Mouse (Mus musculus) liver, adult 2 months (tissue): Measurements from ENCODE around the gene Snrpn.

ENCODE experiments used
- CTCF ChIP-seq: fragments of 200-500 bp; IDR thresholded peaks from 2 replicates; pipeline ENCODE4 v1.5.1; 2011; ENCODE audit warnings: low read depth, low read length, control low read depth
- POLR2A ChIP-seq: fragments of 200-500 bp; IDR thresholded peaks from 2 replicates; pipeline ENCODE4 v1.6.1; 2011; ENCODE audit warnings: low read length, control low read depth; ENCODE audit not compliant: insufficient read depth; ENCODE audit errors: extremely low read depth

DNA sequence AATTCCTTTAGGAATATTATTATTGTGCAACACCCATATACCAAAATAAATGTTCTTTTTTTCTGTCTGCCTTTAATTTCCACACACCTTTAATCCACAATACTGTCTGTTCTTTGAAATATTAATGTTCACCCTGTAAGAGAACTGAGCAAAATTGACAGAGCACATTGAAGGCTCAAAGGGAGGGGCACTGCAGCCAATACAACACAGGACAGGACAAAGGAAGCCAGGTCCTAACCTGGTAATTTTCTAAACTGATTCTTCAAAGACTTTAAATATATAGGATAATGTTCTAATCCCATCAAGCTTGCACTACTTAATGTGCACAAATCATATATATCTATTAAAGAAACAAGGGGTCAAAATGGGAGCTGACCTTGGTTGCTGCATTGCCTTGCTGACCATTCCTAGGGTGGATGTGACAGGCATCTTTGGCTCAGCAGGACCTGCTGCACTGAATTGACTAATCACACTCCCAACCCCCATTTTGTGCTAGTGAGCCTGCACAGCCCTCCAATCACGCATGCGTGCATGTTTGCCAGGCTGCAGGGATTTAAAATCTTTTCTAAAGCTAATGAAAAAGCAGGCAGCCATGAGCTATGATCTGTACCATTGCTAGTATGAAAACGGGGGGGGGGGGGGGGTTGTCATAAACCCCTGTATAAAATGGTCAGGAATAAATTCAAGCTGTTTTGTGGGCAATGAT lies 42.7 kb downstream of the Snrpn start:
- no peak for TF ChIP-seq POLR2A
- no peak for TF ChIP-seq CTCF
